Mouse (Mus musculus): ENCODE data around the gene Bcl2l13.

GRCm38 (mm10) chr6:120858217-120858711 is 22.3 kb downstream of the Bcl2l13 start:
- TF ChIP-seq TBP (conservative IDR thresholded peaks at IDR 0.05; ENCODE audit: low read depth, low read length) (no peak), CTCF (conservative IDR thresholded peaks at IDR 0.05 in 1 of 2, IDR thresholded peaks at IDR 0.05 in 1 of 2; ENCODE audit: low read depth in 2 of 2, low read length in 2 of 2) (no peak)
